Mouse (Mus musculus) frontal cortex, postnatal 25 days (tissue): Measurements from ENCODE around the gene Gpr50.
A peak's percentile ranks its signal among the peaks of the same experiment; 100 is the strongest.

ENCODE experiments used
- DNase-seq, 2 experiments: peaks; one replicate each; pipeline ENCODE4 v3.0.0; 2022; ENCODE audit warnings: low spot score in 2 of 2

The Gpr50 gene

DNA sequence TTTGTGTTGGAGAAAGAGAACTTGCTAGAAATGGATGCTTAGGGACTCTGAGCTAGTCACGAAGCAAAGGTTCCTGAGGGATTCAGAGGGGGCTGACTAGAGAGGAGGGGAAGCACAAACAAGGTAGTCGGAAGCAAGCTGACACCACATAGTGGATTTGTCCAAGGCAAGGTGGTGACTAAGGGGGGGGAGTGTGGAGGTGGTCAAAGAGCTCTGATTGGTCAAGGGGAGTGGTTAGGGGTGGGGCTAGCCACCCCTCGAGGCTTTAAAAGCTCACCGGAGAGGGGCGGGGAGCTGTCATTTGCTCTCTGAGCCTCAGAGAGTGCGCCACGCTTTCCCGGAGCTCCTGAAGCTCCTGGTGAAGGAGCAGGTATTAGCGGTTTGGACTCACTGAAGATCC, at the start of gene Gpr50:
Gpr50 (plus strand) TSS at position 294 of the 400 bp plus-strand sequence.
- no peak for DNase-seq

- DNase-seq = no peak
Observed at GRCm38 (mm10) chrX:71622286-71622685, 41.2 kb upstream of the Gpr50 start.

- peak in 1 of 2 experiments; percentile 13 for DNase-seq
Observed at GRCm38 (mm10) chrX:71623843-71624242, 39.6 kb upstream of the Gpr50 start.

GRCm38 (mm10) chrX:71628306-71628705, 35.2 kb upstream of the Gpr50 start:
- DNase-seq = peak; percentile 32 to 33

GRCm38 (mm10) chrX:71630709-71631108, 32.8 kb upstream of the Gpr50 start:
- no peak for DNase-seq

DNA sequence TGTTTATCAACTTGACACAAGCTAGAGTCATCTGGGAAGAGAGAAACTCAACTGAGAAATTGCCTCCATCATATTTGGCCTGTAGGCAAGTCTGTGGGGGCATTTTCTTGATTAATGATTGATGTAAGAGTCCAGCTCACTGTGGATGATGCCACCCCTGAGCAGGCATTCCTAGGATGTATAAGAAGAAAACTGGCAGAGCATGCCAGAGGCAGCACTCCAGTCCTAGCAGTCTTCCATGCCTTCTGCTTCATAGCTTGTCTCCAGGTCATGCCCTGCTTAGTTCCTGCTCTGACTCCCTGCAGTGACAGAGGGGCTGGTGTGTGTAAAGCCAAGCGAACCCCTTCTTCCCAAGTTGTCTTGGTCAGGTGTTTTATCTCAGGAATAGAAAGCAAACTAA, 32.3 kb upstream of the Gpr50 start:
- DNase-seq = no peak

GRCm38 (mm10) chrX:71647958-71648357, 15.5 kb upstream of the Gpr50 start:
- peak; percentile 26 to 44 for DNase-seq

DNA sequence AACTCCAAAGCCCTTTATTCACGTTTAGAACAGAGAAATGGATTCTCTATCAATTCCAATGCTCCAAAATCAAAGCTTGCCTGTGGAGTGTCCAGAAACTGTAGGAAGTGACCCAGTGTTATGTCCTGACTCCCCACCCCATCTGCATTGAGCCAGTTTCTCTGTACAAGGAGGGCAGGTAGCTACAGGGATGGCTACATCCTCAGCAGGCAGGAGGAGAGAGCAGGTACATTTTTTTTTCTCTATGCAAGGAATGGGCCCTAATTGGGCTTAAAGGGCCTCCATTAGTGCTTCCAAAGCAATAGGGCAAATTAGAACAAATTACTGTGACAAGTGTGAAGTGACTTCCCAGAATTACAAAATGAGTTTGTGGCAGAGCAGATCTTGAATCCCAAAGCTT, 15.0 kb upstream of the Gpr50 start:
- no peak for DNase-seq

GRCm38 (mm10) chrX:71648848-71649454, 14.5 kb upstream of the Gpr50 start:
- peak; percentile 17 to 27 for DNase-seq

GRCm38 (mm10) chrX:71649993-71650392, 13.5 kb upstream of the Gpr50 start:
- DNase-seq = no peak

DNA sequence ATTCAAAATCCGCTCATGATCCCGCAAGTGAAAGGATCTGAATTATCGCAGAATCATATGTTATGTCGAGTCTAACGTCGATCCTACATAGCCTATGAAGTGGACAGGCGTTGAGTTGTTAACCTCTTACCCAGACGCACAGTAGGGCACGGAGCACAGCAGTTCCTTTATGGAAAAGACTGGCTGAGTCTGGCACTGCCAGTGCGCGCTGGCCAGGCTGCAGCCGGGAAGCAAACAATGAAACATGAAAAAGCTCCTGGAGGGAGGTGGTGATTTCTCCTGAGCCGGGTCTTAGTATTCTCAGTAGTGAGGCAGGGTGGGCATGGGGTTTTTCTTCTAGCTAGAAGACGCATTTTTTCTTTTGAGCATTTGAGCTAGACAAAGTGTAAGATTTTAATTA, 1.7 kb upstream of the Gpr50 start:
- no peak for DNase-seq

DNA sequence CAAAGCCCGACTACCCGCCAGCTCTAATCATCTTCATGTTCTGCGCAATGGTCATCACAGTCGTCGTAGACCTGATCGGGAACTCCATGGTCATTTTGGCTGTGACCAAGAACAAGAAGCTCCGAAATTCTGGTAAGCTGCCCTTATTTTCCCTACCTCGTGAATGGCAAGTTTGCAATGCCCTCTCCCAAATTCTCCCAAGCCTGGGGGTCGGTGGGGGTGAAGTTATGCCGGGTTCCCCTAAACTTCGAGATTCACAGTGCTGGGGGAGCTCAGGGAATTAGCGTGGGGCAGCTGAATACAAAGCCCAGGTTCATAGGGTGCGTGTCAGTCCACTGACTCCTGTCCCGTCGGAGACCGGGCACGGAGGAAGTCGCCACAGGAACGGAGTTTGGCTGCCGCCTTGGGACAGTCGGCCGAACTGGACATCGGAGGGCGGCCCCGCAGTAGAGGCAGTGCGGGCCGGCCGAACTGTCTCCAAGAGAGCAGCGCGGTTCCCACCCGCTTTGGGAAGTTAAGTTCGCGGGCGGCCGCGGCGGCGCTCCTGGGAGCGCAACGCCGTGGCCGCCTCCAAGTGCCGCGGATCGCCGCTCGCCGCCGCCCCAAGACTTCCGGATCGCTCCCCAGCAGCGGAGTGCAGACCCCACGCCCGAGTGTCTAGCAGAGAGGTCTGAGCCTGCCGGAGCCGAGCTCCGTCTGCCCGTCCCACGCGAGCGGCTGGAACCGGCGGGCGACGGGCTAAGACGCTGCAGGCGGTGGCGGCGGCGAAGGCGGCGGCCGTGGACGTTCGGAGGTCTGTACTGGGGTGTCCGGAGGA, 612 bp downstream of the Gpr50 start:
- DNase-seq = no peak

DNA sequence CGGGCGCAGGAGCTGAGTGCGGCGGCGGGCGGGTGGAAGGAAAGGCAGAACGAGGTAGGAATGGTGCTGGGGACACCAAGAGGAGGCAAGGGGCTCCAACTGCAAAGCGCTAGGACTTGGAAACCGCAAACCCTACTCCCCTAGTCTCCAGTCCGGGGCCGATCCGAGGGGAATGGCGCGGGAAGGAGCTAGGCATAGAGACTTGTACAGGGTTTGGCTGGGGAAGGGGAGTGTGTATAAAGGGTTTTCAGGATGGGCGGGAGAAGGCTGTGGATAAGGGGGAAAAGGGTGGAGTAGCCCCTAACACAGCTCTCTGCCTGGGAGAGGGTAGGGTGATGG, 1.2 kb downstream of the Gpr50 start:
- DNase-seq = no peak

DNA sequence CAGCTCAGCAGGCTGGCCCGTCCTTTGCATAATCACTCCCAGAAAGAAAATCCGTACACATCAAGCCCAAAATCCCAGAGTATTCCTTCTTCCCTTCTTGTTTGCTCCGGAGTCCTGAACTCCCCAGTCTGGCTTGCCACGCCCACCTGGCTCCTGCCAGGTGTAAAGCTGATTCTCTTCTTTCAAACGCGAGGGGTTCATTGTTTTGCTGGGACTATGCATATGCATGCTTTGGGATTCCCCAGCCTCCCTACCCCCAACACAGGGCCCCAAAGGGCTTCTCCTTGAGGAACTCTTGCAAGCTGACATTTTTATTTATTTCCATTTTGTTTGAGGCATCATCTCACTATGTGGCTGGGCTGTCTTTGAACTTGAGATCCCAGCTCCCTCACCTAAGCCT, 6.8 kb downstream of the Gpr50 start:
- no peak for DNase-seq

- DNase-seq = no peak
Observed at GRCm38 (mm10) chrX:71700817-71701469, 37.5 kb downstream of the Gpr50 start.
